ENCODE assay signal across 14 mouse cellular contexts in genomic region chr5:76837018-76837417, GRCm38 (mm10).
A peak's percentile ranks its signal among the peaks of the same experiment; 100 is the strongest.
DNase-seq lines count a peak whose midpoint lies in the region; ATAC-seq lines count a peak whose summit lies in the region.
"Had no signal": no experiment of that assay in that cellular context is flagged by ENCODE, and none has a peak within 500 bp of the region (broad histone marks: within the 10 kb centered on the region; RNA-seq: fewer than 3 reads in every experiment).

No protein-coding gene starts in this region.

- intact Hi-C loops in heart, postnatal 25 days (cut with DNase I) = no loop called here

- 60% methylated on average over 5 of the region's 5 CpGs for WGBS in forebrain, embryonic 12.5 days

- DNase-seq in heart, adult 11 months = peak; percentile 91
- DNase-seq in heart, postnatal 25 days (ENCODE audit: low spot score) = no peak
- DNase-seq in right cerebral cortex, postnatal 36 days (ENCODE audit: low spot score in 2 of 2) = peak; percentile 23 to 47
- no peak for DNase-seq in right cerebral cortex, postnatal 25 days
- no peak for DNase-seq in kidney, adult 9 months
- DNase-seq in urinary bladder, postnatal 36 days (ENCODE audit: low spot score in 2 of 2) = no peak
- DNase-seq in liver = no peak
- DNase-seq: cerebellum, adult 9-10 months; gastrocnemius, postnatal 25 days; kidney, postnatal 4 days; liver, embryonic 13.5 days had no signal

- peaks cover 17% of the 10 kb centered on the region for H3K36me3 ChIP-seq in forebrain, embryonic 12.5 days (replicated peaks)
- H3K36me3 ChIP-seq: embryonic facial prominence, embryonic 15.5 days; liver, embryonic 13.5 days had no signal

- H3K9me3 ChIP-seq in forebrain, embryonic 12.5 days = no peaks in the 10 kb centered on the region
- H3K9me3 ChIP-seq: embryonic facial prominence, embryonic 15.5 days; liver, embryonic 13.5 days had no signal

- H3K4me1 ChIP-seq in forebrain, embryonic 12.5 days = peaks cover 6% of the 10 kb centered on the region; the same call in 1 of the 2 replicates
- H3K4me1 ChIP-seq: embryonic facial prominence, embryonic 15.5 days had no signal

- H3K27me3 ChIP-seq in forebrain, embryonic 12.5 days = no peaks in the 10 kb centered on the region
- H3K27me3 ChIP-seq: embryonic facial prominence, embryonic 15.5 days; liver, embryonic 13.5 days had no signal

- H3K4me3 ChIP-seq in forebrain, embryonic 12.5 days (replicated peaks) = no peak overlapping the region
- H3K4me3 ChIP-seq: embryonic facial prominence, embryonic 15.5 days; liver, embryonic 13.5 days had no signal

- ATAC-seq in forebrain, embryonic 12.5 days (ENCODE audit: low FRiP score) = peak; percentile 36; the same call in 1 of the 2 replicates

- no peak overlapping the region for H3K4me2 ChIP-seq in forebrain, embryonic 12.5 days
- H3K4me2 ChIP-seq: embryonic facial prominence, embryonic 15.5 days; liver, embryonic 13.5 days had no signal

- H3K27ac ChIP-seq in forebrain, embryonic 12.5 days = no peak overlapping the region
- H3K27ac ChIP-seq: embryonic facial prominence, embryonic 15.5 days; liver, embryonic 13.5 days; macrophage had no signal

- H3K9ac ChIP-seq in forebrain, embryonic 12.5 days = no peak overlapping the region
- H3K9ac ChIP-seq: embryonic facial prominence, embryonic 15.5 days; liver, embryonic 13.5 days had no signal

Comparison
In these comparisons a context has a peak if more than half of its experiments do, and no peak if none do; other contexts are left out.
1. DNase-seq: peak in heart, adult 11 months (single experiment) and right cerebral cortex, postnatal 36 days (2 of 2); none in heart, postnatal 25 days (single experiment), right cerebral cortex, postnatal 25 days (single experiment), kidney, adult 9 months (single experiment), urinary bladder, postnatal 36 days (0 of 2) and liver (single experiment).